Mouse (Mus musculus): ENCODE measurements at regions not wholly inside any gene's neighbourhood (a gene's known extent, or its start where the extent isn't known, plus 50 kb on each side); places are given as distances from the start of the nearest gene placed in this dataset.

- peak; percentile 28 to 56 for DNase-seq
Measured at GRCm38 (mm10) chr10:25118674-25119670, 188.7 kb downstream of the Akap7 start.

- peak in 1 of 2 experiments; percentile 49 for DNase-seq
Measured at GRCm38 (mm10) chr10:25114316-25114715, 187.0 kb upstream of the Arg1 start.

- DNase-seq: no peak
Measured at GRCm38 (mm10) chr10:25112449-25113171, 185.3 kb upstream of the Arg1 start.

GRCm38 (mm10) chr10:25111636-25112422 lies 184.5 kb upstream of the Arg1 start:
- no peak for DNase-seq

- no peak for DNase-seq
Measured at GRCm38 (mm10) chr10:25111181-25111580, 183.9 kb upstream of the Arg1 start.

- DNase-seq: no peak
Measured at GRCm38 (mm10) chr10:25098070-25098469, 170.8 kb upstream of the Arg1 start.

GRCm38 (mm10) chr10:25089705-25090386 lies 162.6 kb upstream of the Arg1 start:
- DNase-seq: no peak

GRCm38 (mm10) chr10:25086745-25087144 lies 159.5 kb upstream of the Arg1 start:
- DNase-seq: no peak

- no peak for DNase-seq
Measured at GRCm38 (mm10) chr10:25082930-25083329, 155.6 kb upstream of the Arg1 start.

- DNase-seq: no peak
Measured at GRCm38 (mm10) chr10:25072617-25073016, 145.3 kb upstream of the Arg1 start.

GRCm38 (mm10) chr10:25068301-25068700 lies 141.0 kb upstream of the Arg1 start:
- no peak for DNase-seq

- no peak for DNase-seq
Measured at GRCm38 (mm10) chr10:25064701-25065362, 137.5 kb upstream of the Arg1 start.

- no peak for DNase-seq
Measured at GRCm38 (mm10) chr10:25061402-25062055, 134.2 kb upstream of the Arg1 start.

- no peak for DNase-seq
Measured at GRCm38 (mm10) chr10:25058694-25059093, 131.4 kb upstream of the Arg1 start.

GRCm38 (mm10) chr10:25051998-25052397 lies 124.7 kb upstream of the Arg1 start:
- DNase-seq: no peak

- DNase-seq: no peak
Measured at GRCm38 (mm10) chr10:25051368-25051874, 124.1 kb upstream of the Arg1 start.

- DNase-seq: no peak
Measured at GRCm38 (mm10) chr10:25041221-25041620, 113.9 kb upstream of the Arg1 start.

GRCm38 (mm10) chr10:25039926-25040325 lies 112.6 kb upstream of the Arg1 start:
- DNase-seq: no peak

- no peak for DNase-seq
Measured at GRCm38 (mm10) chr10:25036928-25037327, 109.6 kb upstream of the Arg1 start.

GRCm38 (mm10) chr10:25035363-25035762 lies 108.1 kb upstream of the Arg1 start:
- DNase-seq: no peak

GRCm38 (mm10) chr10:25032625-25033024 lies 105.3 kb upstream of the Arg1 start:
- no peak for DNase-seq

All from thymus, adult 18-20 months (tissue).